Comparison of ENCODE assay signal across 7 mouse cellular contexts in genomic region chr14:27507894-27508643, GRCm38 (mm10). TPM values are rescaled to one million over a fixed set of nuclear protein-coding genes. Genes with fewer than 3 reads are reported as not detected.
DNase-seq lines count a peak whose midpoint lies in the region; ATAC-seq and TF ChIP-seq lines count a peak whose summit lies in the region.

Gene Ccdc66, minus strand, starts transcription at chr14:27508460.

- peak within 1 kb of the TSS; percentile 60 for H3K9ac ChIP-seq in intestine, postnatal 0 days (ENCODE audit: low read depth, low read length)
- H3K9ac ChIP-seq in midbrain, embryonic 12.5 days (replicated peaks) = peak within 1 kb of the TSS; percentile 76

- H3K27me3 ChIP-seq in intestine, postnatal 0 days (replicated peaks; ENCODE audit: control insufficient read depth, insufficient read depth, low read length) = no peaks in the 10 kb centered on the region
- H3K27me3 ChIP-seq in midbrain, embryonic 12.5 days = no peaks in the 10 kb centered on the region
- H3K27me3 ChIP-seq in small intestine, adult 2 months (ENCODE audit: control insufficient read depth, insufficient read depth, low read length) = no peaks in the 10 kb centered on the region

- ATAC-seq in intestine, postnatal 0 days = peak; percentile 96
- ATAC-seq in midbrain, embryonic 12.5 days (ENCODE audit: low FRiP score, low read depth) = peak; percentile 98

- H3K4me2 ChIP-seq in intestine, postnatal 0 days (replicated peaks; ENCODE audit: low read depth) = peak within 1 kb of the TSS; percentile 73
- peak within 1 kb of the TSS; percentile 66 for H3K4me2 ChIP-seq in midbrain, embryonic 12.5 days (replicated peaks)

- peaks cover 5% of the 10 kb centered on the region; the same call in 1 of the 2 replicates for H3K36me3 ChIP-seq in intestine, postnatal 0 days (ENCODE audit: control insufficient read depth, insufficient read depth)
- peaks cover 14% of the 10 kb centered on the region; the same call in 1 of the 2 replicates for H3K36me3 ChIP-seq in midbrain, embryonic 12.5 days
- H3K36me3 ChIP-seq in small intestine, adult 2 months (ENCODE audit: control insufficient read depth, insufficient read depth, low read length) = no peaks in the 10 kb centered on the region

- TF ChIP-seq POLR2A in small intestine, adult 2 months (IDR thresholded peaks at IDR 0.05; ENCODE audit: low read depth, low read length) = peak; percentile 30; the same call in 1 of the 2 replicates

- peak; percentile 96 for DNase-seq in adrenal gland, adult 8-10 months
- DNase-seq in embryo, embryonic 9.5 days (ENCODE audit: extremely low spot score) = peak; percentile 100
- peak; percentile 51 for DNase-seq in gonadal fat pad, adult 2 months (ENCODE audit: low read depth)
- DNase-seq in left cerebral cortex, postnatal 4 days = peak; percentile 97

- no peaks in the 10 kb centered on the region for H3K9me3 ChIP-seq in intestine, postnatal 0 days (ENCODE audit: control insufficient read depth)
- H3K9me3 ChIP-seq in midbrain, embryonic 12.5 days = no peaks in the 10 kb centered on the region

- intact Hi-C loops in left cerebral cortex, postnatal 4 days (cut with DNase I) = loop anchor here (5.0 kb wide), 1 partner anchor 234 kb away; no protein-coding TSS in a partner anchor

- under 1% methylated on average over 51 of the region's 51 CpGs for WGBS in intestine, postnatal 0 days
- under 1% methylated on average over 44 of the region's 51 CpGs for WGBS in midbrain, embryonic 12.5 days
- WGBS in small intestine, adult 2 months = under 1% methylated on average over 51 of the region's 51 CpGs

- H3K4me3 ChIP-seq in intestine, postnatal 0 days (ENCODE audit: low read depth, low read length) = peak within 1 kb of the TSS; percentile 73
- peak within 1 kb of the TSS; percentile 80 for H3K4me3 ChIP-seq in midbrain, embryonic 12.5 days
- peak within 1 kb of the TSS; percentile 94 for H3K4me3 ChIP-seq in small intestine, adult 2 months (ENCODE audit: low read depth, low read length)

- 0 out of 2 replicates have a peak within 1 kb of the TSS, but pooled peaks have one; percentile 12 for H3K27ac ChIP-seq in intestine, postnatal 0 days (ENCODE audit: low read depth, low read length)
- H3K27ac ChIP-seq in midbrain, embryonic 12.5 days (replicated peaks) = peak within 1 kb of the TSS; percentile 84
- peak within 1 kb of the TSS; percentile 26; the same call in 1 of the 2 replicates for H3K27ac ChIP-seq in small intestine, adult 2 months (ENCODE audit: insufficient read depth, low read depth, low read length)

- no peaks in the 10 kb centered on the region for H3K4me1 ChIP-seq in intestine, postnatal 0 days (replicated peaks; ENCODE audit: control insufficient read depth, insufficient read depth, low read length)
- H3K4me1 ChIP-seq in midbrain, embryonic 12.5 days = peaks cover 9% of the 10 kb centered on the region
- no peaks in the 10 kb centered on the region for H3K4me1 ChIP-seq in small intestine, adult 2 months (ENCODE audit: control insufficient read depth, insufficient read depth, insufficient read length, low read length)

- peak; percentile 28; the same call in 1 of the 2 replicates for TF ChIP-seq CTCF in intestine, postnatal 0 days (IDR thresholded peaks at IDR 0.05; ENCODE audit: low read depth)
- TF ChIP-seq CTCF in small intestine, adult 2 months (IDR thresholded peaks at IDR 0.05; ENCODE audit: extremely low read depth, insufficient read length, insufficient replicate concordance, low read depth, low read length) = no peak

RNA-seq across cellular contexts. Expression of gene Ccdc66, which starts in this region (rescaled TPM):
- total RNA-seq in adrenal gland, adult 8-10 months (2022) = 10 to 100 TPM in 2 of 4 experiments, 1 to 10 TPM in 2; 7.7 to 14.5 (median 11.0) TPM
- polyA plus RNA-seq in gonadal fat pad, adult 2 months (2012; rRNA removed) = 2.1 and 2.6 TPM in 2 replicates
- 2.7 and 4.0 TPM in 2 replicates for polyA plus RNA-seq in intestine, postnatal 0 days (2015; fragmentation: Nextera tagmentation; extraction: Ambion mirVana)
- total RNA-seq in left cerebral cortex, postnatal 4 days (2021) = 10 to 100 TPM; 14.4 to 16.0 TPM
- 15.9 and 17.6 TPM in 2 replicates for polyA plus RNA-seq in midbrain, embryonic 12.5 days (2016; fragmentation: Nextera tagmentation; extraction: Ambion mirVana)
- 0.22 and 0.34 TPM in 2 replicates for polyA plus RNA-seq in small intestine, adult 2 months (2012; rRNA removed)

Comparison
In these comparisons a context has a peak if more than half of its experiments do, and no peak if none do; other contexts are left out.
1. Peak in every context shown above with its lines: DNase-seq, ATAC-seq, H3K4me3 ChIP-seq and H3K27ac ChIP-seq.
2. H3K27ac ChIP-seq: peak in every context shown above with its lines; median percentile 84 in midbrain, embryonic 12.5 days; 26 in small intestine, adult 2 months; 12 in intestine, postnatal 0 days.